Mouse (Mus musculus): ENCODE data around the gene Gm36028.

The Gm36028 gene

DNA sequence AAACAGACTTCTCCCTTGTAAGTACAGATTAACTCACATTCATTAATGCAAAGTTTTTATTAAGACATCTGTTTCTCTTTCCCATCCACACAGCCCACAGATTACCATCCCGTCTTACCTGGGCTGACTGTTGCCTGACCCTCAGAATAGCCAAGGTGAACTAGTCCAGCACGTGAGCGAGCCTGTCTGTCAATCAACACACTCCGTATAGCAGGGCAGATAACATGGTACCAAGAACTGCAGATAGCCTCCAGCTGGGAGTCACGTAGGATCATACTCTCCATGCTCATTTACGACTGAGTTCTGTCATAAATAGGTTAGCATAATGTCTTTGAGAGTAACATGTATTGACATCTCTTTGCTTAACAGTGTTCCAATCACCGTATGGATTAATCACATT lies at the start of gene Gm36028:
Gene Gm36028 (minus strand): TSS at position 118 of the 400 bp plus-strand sequence.
- TF ChIP-seq GATA4 (IDR thresholded peaks at IDR 0.05; ENCODE audit: insufficient replicate concordance, low read length), result no peak

DNA sequence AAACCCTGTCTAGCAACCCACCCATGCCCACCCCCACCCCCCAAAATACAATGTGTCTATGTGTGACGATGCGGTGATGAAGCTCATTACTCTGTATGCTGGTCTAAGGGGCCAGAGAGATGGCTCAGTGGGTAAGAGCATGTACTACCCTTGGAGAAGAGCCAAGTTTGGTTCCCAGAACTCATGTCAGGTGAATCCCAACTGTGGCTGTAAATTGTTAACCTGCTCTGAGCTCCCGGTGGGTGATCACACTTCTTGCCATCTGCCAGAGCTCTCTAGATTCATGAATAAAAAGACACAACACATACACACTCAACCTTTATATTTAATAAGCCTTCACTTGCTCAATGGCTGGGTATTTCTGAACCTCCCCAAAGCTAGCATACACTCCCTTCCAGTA lies 45.5 kb upstream of the Gm36028 start:
- TF ChIP-seq GATA4 (IDR thresholded peaks at IDR 0.05; ENCODE audit: insufficient replicate concordance, low read length), result no peak

- no peak for TF ChIP-seq GATA4 (IDR thresholded peaks at IDR 0.05; ENCODE audit: insufficient replicate concordance, low read length)
These were observed 40.4 kb upstream of the Gm36028 start for GRCm38 (mm10) chr16:37901318-37901717.

DNA sequence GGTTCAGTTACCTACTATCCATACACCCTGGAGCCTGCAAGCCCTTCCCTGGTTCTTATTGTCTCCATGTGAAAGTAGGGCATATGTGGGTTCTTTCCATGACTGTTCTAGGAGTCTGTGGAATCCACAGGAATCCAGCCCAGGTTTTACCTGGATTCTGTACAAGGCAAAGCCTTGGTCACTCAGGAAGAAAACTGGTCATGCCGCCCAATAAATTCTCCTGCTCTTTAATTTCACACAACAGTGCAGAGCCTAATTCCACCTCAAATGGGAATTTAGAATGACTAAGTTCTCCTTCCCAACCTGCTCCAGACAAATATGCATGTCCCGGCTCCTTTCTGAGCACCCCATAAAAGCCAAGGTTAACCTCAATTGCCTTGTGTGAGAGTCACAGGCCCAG lies 38.4 kb upstream of the Gm36028 start:
- TF ChIP-seq GATA4 (IDR thresholded peaks at IDR 0.05; ENCODE audit: insufficient replicate concordance, low read length), result no peak

- TF ChIP-seq GATA4 (IDR thresholded peaks at IDR 0.05; ENCODE audit: insufficient replicate concordance, low read length), result no peak
These were observed 37.8 kb upstream of the Gm36028 start for GRCm38 (mm10) chr16:37898790-37899189.

GRCm38 (mm10) chr16:37893942-37894341 lies 33.0 kb upstream of the Gm36028 start:
- TF ChIP-seq GATA4 (IDR thresholded peaks at IDR 0.05; ENCODE audit: insufficient replicate concordance, low read length), result peak; percentile 98

- TF ChIP-seq GATA4 (IDR thresholded peaks at IDR 0.05; ENCODE audit: insufficient replicate concordance, low read length), result no peak
These were observed 32.4 kb upstream of the Gm36028 start for GRCm38 (mm10) chr16:37893381-37893780.

- no peak for TF ChIP-seq GATA4 (IDR thresholded peaks at IDR 0.05; ENCODE audit: insufficient replicate concordance, low read length)
These were observed 31.7 kb upstream of the Gm36028 start for GRCm38 (mm10) chr16:37892667-37893066.

DNA sequence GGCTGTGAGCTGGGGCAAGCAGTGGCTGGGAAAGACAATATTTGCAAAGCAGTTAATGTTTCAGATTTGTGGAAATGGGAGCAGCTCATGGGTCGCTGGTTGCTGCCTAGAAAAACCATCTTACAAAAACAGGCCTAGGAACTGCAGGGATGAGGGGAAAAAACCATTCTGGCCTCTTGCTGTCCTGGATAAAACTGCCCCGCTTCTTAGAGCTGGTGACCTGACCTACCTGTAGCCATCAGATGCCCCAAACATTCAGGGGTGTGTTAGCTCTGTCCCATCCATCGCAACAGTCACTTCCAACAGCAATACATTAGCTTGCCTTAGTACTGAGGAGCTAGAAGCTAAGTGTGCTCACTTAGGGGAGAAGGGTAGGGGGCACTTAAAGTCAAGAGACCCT lies 28.0 kb upstream of the Gm36028 start:
- no peak for TF ChIP-seq GATA4 (IDR thresholded peaks at IDR 0.05; ENCODE audit: insufficient replicate concordance, low read length)

DNA sequence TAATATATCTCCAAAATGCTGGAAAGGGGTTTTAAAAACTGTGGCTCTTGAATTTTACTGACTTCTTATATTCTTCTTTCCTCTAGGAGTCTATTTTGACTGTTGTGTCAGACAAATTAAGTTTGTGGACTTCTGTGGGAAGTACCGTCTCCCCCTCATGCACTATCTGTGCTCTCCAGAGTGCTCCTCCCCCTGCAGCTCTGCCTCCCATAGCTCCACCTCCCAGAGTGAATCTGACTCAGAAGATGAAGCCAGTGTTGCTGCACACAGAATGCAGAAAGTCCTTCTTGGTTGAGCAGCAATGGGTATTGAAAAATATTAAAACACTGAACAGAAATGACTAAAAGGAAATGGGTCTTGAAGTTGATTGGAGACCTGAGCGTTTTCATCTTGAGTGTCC lies 20.2 kb upstream of the Gm36028 start:
- TF ChIP-seq GATA4 (IDR thresholded peaks at IDR 0.05; ENCODE audit: insufficient replicate concordance, low read length), result no peak

- TF ChIP-seq GATA4 (IDR thresholded peaks at IDR 0.05; ENCODE audit: insufficient replicate concordance, low read length), result no peak
These were observed 18.9 kb upstream of the Gm36028 start for GRCm38 (mm10) chr16:37879750-37880419.

- TF ChIP-seq GATA4 (IDR thresholded peaks at IDR 0.05; ENCODE audit: insufficient replicate concordance, low read length), result no peak
These were observed 18.1 kb upstream of the Gm36028 start for GRCm38 (mm10) chr16:37878951-37879505.

GRCm38 (mm10) chr16:37877406-37877805 lies 16.5 kb upstream of the Gm36028 start:
- no peak for TF ChIP-seq GATA4 (IDR thresholded peaks at IDR 0.05; ENCODE audit: insufficient replicate concordance, low read length)

GRCm38 (mm10) chr16:37874501-37875235 lies 13.7 kb upstream of the Gm36028 start:
- peak; percentile 8; the same call in 1 of the 2 replicates for TF ChIP-seq GATA4 (IDR thresholded peaks at IDR 0.05; ENCODE audit: insufficient replicate concordance, low read length)

- no peak for TF ChIP-seq GATA4 (IDR thresholded peaks at IDR 0.05; ENCODE audit: insufficient replicate concordance, low read length)
These were observed 10.3 kb upstream of the Gm36028 start for GRCm38 (mm10) chr16:37871112-37871715.
